Mouse (Mus musculus) testis, postnatal 10 days (tissue): ENCODE data around the gene AI854703.

Experiments
- DNase-seq: peaks from one replicate; pipeline ENCODE4 v3.0.0; 2021; ENCODE audit warnings: low spot score

Gene AI854703

GRCm38 (mm10) chr6:48658721-48659120 lies 32.2 kb downstream of the AI854703 start:
- peak; percentile 13 for DNase-seq

- DNase-seq: no peak
These were observed 38.2 kb downstream of the AI854703 start for GRCm38 (mm10) chr6:48664750-48665149.

GRCm38 (mm10) chr6:48665471-48665870 lies 38.9 kb downstream of the AI854703 start:
- peak; percentile 31 for DNase-seq

GRCm38 (mm10) chr6:48666159-48666586 lies 39.6 kb downstream of the AI854703 start:
- DNase-seq: peak; percentile 32

DNA sequence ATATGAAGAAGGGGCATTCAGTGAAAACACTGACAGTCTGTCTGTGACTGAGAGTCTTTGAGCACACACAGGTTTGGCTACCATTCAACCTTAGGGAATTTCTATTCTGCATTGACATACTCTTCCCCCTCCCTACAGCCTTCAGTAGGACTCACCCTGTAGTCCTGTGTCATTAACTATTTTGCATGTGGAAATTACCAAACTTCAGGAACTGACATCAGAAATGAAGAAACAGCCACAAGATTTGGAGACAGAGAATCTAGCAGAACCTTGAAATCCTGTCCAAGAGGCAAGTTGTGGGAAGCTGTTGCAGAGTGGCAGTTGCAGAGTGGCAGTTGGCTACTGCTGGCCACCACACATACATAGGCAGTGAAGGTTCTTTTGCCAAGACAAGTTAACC lies 41.5 kb downstream of the AI854703 start:
- DNase-seq: no peak

- DNase-seq: no peak
These were observed 42.9 kb downstream of the AI854703 start for GRCm38 (mm10) chr6:48669446-48669969.

DNA sequence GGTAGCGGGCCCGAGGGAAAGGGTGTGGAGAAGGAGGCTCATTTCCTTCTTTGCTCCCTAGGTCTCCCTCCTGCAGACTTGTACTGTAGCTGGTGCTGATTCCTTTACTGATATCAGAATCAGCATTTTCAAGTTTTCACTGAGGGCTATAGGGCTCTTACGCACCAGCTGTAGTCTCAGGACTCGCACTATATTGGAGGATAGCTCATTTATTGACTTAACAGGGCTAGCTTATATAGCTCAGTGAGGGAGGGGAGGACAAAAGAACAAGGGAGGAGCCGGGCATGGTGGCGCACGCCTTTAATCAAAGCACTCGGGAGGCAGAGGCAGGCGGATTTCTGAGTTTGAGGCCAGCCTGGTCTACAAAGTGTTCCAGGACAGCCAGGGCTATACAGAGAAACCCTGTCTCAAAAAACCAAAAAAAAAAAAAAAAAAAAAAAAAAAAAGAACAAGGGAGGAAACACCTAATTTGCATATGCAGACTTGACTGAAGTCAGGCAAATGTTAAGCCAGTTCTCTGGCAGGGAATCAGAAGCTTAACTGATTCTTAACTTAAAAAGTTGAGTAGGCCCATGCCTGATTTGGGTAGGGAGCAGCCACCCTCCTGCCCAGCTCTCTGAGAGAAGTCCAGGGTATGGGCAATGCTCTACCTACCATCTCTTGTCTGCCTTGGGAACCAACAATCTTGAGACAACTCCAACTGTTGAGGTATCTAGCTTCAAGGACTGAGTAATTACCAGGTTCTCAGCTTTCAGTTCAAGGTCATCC lies 47.9 kb downstream of the AI854703 start:
- DNase-seq: no peak

- DNase-seq: no peak
These were observed 48.9 kb downstream of the AI854703 start for GRCm38 (mm10) chr6:48675400-48675930.

DNA sequence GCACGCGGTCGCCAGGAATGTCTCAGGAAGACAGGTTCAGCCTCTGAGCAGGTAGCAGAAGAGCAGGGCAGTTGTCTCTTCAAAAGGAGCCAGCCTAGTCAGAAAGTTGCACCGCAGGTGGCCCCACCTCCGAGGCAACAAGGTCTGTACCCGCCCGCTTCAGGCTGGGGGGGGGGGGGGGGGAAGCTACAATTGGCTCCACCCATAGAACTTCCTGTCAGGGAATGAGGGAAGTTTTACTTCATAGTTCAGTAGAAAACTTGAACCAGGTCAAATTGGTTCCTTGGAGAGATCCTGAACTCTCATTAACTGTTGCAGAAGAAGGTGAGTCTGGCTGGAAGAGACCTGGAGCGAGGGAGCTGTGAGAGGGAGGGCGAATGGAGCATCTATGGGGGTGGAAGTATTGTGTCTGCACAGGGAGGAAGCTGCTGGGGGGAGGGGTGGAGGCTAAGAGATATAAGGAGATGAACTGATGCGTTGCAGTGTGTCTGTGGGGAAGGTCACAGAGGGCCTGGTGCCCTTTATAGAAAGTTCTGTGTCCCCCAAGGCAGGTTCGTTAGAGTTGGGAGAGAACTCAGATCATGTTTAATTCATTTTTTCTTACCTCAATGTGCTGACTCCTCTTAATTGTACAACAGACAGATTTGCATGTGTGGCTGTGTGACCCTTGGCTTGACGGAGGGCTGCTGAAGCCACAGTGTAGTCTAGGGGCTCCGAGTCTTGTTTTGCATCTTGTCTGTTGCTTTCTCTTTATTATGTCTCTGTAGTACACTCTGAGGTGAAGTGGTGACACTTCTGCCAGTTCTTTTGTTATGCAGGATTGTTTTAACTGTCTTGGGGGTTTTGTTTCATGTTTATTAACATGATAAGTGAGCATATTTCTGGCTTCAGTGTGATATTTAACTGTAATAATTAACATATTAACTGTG lies 49.6 kb downstream of the AI854703 start, which contains the start of gene Gimap9:
Gene Gimap9 (plus strand): TSS at position 199 of the 929 bp plus-strand sequence.
- no peak for DNase-seq

DNA sequence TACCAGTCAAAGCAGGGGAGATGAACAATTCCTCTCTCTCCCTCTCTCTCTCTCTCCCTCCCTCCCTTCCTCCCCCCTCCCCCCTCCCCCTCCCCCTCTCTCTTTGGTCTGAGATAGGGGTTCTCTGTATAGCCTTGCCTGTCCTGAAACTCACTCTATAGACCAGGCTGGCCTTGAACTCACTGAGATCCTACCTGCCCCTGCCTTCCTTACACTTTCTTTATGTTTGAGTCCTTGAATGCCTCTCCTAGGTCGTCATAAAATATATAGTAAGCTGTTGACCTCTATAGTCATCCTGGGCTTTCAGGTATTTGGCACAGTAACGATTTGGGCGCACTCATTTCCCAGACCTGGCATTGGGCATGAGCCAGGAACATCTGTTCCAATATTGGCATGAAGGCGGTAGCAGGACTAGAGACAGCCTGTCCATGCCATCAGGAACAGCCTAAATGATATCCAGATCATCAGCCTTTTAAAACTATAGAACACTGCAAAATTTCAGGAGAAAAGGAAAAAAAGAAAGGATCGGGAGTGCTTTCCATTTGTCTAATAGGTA lies 50.4 kb downstream of the AI854703 start:
- DNase-seq: no peak

DNA sequence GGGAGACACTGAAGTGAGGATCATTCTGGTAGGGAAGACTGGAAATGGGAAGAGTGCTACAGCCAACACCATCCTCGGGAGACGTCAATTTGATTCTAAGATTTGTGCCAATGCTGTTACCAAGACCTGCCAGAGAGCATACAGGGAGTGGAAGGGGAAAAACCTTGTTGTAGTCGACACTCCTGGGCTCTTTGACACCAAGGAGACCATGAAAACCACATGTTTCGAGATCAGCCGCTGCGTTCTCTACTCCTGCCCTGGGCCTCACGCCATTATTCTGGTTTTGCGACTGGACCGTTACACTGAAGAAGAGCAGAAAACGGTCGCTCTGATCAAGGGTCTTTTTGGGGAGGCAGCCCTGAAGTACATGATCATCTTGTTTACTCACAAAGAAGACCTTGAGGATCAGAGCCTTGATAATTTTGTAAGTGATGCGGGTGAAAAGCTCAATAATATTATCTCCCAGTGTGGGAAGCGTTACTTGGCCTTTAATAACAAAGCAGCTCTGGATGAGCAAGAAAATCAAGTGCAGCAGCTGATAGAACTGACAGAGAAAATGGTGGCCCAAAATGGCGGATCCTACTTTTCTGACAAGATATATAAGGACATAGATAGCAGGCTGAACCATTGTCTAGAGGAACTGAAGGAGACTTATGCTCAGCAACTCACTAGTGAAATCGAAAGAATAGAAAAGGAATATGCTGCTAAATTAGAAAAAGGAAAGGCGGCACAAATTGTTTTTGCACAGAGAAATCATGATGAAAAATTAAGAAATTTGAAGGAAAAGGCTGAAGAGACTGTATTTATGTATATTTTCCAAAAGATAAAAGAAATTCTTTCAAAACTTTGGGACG lies 51.2 kb downstream of the AI854703 start:
- DNase-seq: no peak

DNA sequence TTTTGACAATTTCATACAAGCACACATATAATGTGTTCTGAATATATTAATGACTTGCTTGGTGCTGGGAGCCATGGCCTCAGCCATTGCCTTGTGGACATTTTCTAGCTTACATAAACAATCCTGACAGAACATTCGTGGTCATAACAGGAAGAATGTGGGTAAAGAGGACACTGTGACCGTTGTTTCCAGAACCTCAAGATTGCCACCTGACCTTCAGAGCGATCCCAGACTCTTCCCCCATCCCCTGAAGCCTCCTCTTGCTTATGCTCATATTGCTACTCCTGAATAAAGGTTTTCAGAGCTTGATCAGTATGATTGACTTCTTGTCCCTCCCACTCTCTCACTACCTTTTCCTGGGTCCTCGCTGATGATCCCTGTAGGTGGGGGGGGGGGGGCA lies 51.8 kb downstream of the AI854703 start:
- DNase-seq: no peak

DNA sequence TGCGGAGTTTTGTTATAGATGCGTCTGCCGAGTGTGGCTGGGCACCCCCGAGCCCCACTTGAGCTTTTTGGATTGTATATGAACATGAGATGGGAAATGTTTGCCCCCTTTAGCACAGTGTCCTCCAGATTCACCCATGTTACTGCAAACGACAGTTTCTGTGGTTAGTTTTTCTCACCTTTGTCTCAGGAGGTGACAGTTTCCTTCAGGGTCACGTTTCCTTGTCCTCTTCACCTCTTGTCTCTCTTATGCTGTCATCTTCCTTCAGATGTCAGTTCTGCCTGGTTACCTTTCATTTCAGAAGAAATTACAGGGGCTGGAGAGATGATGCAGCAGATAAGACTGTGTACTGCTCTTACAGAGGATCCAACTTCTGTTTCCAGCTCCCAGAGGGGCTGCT lies 53.1 kb downstream of the AI854703 start:
- DNase-seq: no peak

GRCm38 (mm10) chr6:48680421-48680820 lies 53.9 kb downstream of the AI854703 start:
- DNase-seq: no peak

- DNase-seq: no peak
These were observed 55.0 kb downstream of the AI854703 start for GRCm38 (mm10) chr6:48681472-48682090.

DNA sequence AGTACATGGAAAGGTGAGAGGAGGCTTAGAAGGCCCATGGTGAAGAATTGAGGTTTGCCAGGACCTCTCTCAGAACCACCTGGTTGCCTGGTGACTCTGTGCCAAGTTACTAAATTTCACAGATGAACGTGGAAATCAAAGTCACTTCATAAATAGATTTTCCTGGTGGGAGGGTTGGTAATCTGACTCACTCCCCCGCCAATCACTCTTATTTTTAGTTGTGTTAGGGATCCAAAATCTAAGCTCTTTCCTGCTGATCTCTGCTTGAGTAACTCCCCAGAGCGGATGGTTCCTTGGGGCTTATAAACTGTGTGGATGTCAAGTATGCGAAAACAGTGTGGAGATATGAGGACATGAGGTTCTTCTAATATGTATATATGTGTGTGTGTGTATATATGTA lies 55.7 kb downstream of the AI854703 start:
- DNase-seq: no peak
